Mouse (Mus musculus) urinary bladder, adult 18-20 months (tissue): ENCODE measurements at regions not wholly inside any gene's neighbourhood (a gene's known extent, or its start where the extent isn't known, plus 50 kb on each side); places are given as distances from the start of the nearest gene placed in this dataset.

Experiments used
- DNase-seq, 2 experiments: peaks; one replicate each; pipeline ENCODE4 v3.0.0; 2022; ENCODE audit warnings: low spot score in 2 of 2, mixed read lengths in 2 of 2

DNA sequence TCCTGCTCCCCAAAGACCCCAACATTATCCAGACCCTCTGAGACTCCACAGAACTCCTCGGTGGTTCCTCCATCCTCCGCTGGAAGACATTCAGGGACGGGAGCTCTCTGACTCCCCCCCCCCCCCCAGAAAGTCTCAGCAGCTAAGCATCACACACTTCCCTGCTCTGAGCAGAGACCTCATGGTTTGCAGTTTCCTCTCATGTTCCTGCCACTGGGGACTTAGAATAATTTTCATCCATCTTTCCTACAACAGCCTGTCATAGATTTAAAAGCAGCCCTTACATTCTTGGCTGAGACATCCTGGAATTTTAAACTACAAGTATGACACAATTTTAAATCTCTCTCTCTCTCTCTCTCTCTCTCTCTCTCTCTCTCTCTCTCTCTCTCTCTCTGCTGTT lies 69.2 kb downstream of the Gpr65 start:
- no peak for DNase-seq

DNA sequence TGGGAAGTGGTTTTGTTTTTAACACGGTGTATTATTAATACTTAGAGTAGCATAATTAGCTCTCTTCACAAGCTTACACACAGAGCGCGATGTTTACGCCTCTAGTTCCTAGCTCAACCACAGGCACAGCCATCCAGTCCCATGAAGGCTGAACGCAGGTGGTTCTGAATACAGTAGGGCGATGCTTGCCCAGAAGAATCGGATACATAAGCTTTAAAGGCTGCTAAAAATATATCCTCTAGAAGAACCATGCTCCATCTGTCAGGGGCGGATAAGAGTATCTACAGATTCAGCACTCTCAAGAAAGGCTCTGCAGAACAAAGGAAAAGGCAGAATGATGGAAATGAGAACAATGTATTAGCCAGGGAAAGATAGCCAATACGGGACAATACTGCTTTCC lies 71.1 kb downstream of the Gpr65 start:
- no peak for DNase-seq

DNA sequence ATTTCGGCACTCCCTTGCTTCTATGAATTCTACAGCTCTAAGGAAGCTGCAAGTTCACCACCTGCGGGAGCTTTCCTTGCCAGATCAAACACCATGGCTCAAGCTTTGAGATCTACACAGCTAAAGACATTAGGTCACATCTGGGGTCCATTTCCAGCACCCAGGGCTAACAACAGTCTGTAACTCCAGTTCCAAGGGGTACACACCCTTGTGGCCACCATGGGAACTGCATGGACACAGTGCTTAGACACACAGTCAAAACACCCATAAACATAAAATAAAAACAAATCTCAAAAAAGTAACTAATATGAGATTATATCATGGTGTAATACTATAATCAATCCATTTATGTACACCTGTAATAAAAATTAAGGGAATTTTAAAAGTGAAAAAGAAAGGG lies 73.7 kb downstream of the Gpr65 start:
- peak in 1 of 2 experiments; percentile 5 for DNase-seq

- no peak for DNase-seq
Measured at GRCm38 (mm10) chr12:98343653-98344052, 75.2 kb downstream of the Gpr65 start.

DNA sequence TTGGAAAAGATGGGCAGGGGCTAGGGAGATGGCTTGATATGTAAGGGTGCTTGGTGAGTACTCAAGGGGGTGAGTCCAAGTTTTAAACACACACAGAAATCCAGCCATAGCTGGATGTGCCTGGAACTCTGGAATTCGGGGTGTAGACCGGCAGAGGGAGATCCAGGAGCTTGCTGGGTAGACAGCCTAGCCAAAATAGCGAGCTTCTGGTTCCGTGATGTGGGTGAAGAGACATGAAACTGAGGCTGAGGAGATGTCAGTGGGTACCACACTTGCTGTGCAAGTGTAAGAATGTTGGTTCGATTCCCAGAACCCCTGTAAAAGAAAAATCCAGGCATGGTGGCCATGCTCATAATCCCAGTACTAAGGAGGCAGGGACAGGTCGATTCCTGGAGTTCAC lies 78.6 kb downstream of the Gpr65 start:
- DNase-seq, result no peak

GRCm38 (mm10) chr12:98347550-98348318 lies 79.3 kb downstream of the Gpr65 start:
- DNase-seq, result no peak

- no peak for DNase-seq
Measured at GRCm38 (mm10) chr12:98349864-98350643, 81.6 kb downstream of the Gpr65 start.

- no peak for DNase-seq
Measured at GRCm38 (mm10) chr12:98352401-98352800, 84.0 kb downstream of the Gpr65 start.

GRCm38 (mm10) chr12:98354545-98354944 lies 86.1 kb downstream of the Gpr65 start:
- no peak for DNase-seq

DNA sequence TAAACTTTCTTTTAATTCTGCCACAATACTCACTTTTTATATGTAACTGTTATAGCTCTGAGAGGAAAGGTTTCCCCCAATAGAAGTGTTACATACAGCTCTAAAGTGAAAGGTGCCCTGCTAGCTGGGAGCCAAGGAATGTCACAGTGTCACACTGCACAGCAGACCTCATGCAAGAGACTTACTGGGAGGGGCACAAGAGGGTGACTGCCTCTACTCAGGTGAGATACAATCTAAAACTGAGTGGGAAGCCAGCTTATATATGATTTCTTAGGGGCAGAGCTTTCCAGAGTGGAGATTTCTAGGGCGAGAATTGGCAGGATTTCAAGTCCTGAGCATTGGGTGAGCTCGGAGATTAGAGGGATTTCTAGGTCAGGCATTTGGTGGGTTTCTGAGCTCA lies 99.1 kb downstream of the Gpr65 start:
- DNase-seq, result no peak

DNA sequence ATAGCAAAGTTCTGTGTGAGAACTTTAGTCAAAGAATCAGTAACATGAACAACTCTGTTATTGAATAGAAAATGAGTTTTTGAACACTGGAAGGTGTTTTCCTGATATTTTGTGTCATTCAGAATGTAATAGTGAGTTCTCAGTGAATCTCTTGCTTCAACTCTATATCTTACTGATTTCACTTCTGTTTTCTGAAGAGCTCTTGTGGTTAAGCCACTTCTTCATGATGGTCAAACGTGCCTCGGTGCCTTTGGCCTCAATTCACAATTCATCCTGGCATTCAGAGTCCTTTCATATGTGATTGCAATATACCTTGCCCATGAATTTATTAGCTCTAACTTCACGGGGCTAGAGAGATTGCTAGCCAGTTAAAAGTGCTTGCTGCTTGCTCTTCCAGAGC lies 102.3 kb downstream of the Gpr65 start:
- DNase-seq, result no peak

DNA sequence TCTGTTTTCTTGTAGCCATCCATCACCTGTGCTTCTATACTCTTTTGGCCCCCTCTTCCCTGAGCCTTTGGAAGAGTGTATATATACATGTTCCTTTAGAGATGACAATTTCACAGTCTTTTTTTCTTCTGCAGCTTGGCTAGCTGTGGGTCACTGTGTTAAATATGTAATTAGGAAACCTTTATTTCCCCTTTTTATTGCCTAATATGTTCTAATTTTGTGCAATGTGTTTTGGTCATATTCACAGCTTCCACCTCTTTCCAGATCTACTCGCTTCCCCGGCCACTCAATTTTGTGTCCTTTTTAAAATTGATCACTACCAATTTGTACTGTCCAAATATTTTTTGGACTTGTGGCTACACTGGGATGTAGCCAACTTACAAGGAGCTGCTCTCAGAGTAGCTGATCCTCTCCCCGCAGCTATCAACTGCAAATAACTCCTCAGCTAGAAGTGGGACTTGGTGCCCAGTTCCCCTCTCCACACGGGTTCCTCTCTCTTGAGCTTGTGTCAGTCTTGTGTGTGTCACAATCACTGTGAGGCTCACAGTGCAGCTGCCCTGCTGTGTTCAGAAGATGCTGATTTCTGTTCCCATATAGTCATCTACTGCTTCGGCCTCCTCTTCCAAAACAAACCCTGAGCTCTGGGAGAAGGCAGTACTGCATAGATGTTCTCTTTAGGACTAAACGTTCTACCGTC lies 106.9 kb downstream of the Gpr65 start:
- DNase-seq, result no peak
